Mouse (Mus musculus): ENCODE data around the gene Scd3. TPM values are rescaled to one million over a fixed set of nuclear protein-coding genes. Genes with fewer than 3 reads are reported as not detected.
A peak's percentile ranks its signal among the peaks of the same experiment; 100 is the strongest.

Gene Scd3
- polyA plus RNA-seq, 1 experiment from 2014 or later = 0.59 TPM

DNA sequence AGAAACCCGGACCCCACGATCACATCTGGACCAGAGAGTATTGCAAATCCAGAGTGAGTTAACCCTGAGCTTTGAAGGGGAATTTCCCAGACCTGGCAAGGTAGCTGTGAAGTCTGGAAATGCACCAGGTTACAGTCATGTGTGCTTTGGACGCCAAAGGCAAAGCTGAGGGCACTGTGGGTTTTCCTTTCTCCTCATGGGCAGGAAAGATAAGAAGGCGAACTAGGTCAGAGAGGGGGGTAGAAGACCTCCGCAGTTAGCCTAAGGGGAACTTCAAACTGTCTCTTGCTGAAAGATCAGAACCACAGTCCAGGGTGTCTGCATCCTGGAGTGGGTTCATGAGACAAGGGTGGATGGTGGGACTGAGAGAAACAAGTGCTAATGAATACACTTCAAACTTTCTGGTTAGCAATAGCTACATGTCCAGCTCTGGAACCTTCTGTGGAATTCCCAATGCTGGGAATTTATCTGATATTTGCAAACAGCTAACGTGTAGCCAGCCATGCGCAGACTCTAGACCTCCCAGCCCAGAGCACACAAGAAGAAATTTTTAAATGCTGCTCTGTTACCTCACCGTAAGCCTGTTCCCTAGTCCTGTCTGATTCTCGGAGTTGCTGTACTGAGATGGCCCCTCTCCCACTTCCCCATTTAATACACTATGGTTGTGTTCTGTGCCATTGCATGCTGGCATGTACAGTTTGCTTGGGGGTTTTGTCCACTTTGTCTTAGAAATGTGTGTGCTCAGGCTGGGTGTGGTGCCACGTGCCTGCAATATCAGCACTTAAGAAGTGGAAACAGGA, 5.8 kb upstream of the Scd3 start:
- 83% methylated on average over 10 of the region's 10 CpGs for WGBS
- ATAC-seq (ENCODE audit: insufficient read depth, low FRiP score, low read depth) = no peak
- no peaks in the 10 kb centered on the region for H3K27me3 ChIP-seq (replicated peaks)

DNA sequence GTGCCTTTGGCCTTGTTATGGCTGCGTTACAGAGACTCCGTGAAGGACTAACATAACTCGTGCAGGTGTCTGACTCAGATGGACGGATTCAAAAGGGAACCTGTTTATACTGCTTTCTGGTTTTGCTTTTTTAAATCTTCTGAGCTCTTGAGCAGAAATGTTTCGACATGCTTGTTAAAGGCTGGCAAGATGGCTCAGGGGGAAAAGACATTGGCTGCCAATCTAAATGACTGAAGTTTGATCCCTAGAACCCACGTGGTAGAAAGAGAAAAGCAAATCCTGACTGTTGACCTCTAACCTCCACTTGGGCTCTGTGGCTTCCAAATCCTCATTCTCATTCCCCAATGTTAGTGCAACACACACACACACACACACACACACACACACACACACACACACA, 4.6 kb upstream of the Scd3 start:
- no peaks in the 10 kb centered on the region for H3K27me3 ChIP-seq (replicated peaks)
- H3K9ac ChIP-seq = no peak overlapping the region
- no peak overlapping the region for H3K27ac ChIP-seq
- ATAC-seq (ENCODE audit: insufficient read depth, low FRiP score, low read depth) = no peak
- no peak overlapping the region for H3K4me3 ChIP-seq (replicated peaks)
- 85% methylated on average over 6 of the region's 6 CpGs for WGBS
- H3K9me3 ChIP-seq = no peaks in the 10 kb centered on the region
- H3K4me2 ChIP-seq = no peak overlapping the region
- no peaks in the 10 kb centered on the region for H3K36me3 ChIP-seq
- H3K4me1 ChIP-seq = no peaks in the 10 kb centered on the region

More for the DNA sequence above, 5.8 kb upstream of the Scd3 start:
- Histone ChIP-seq H3K27ac (no peak overlapping the region), H3K36me3 (no peaks in the 10 kb centered on the region), H3K9me3 (no peaks in the 10 kb centered on the region), H3K4me1 (no peaks in the 10 kb centered on the region), H3K4me2 (no peak overlapping the region), H3K9ac (no peak overlapping the region), H3K4me3 (replicated peaks) (no peak overlapping the region)

DNA sequence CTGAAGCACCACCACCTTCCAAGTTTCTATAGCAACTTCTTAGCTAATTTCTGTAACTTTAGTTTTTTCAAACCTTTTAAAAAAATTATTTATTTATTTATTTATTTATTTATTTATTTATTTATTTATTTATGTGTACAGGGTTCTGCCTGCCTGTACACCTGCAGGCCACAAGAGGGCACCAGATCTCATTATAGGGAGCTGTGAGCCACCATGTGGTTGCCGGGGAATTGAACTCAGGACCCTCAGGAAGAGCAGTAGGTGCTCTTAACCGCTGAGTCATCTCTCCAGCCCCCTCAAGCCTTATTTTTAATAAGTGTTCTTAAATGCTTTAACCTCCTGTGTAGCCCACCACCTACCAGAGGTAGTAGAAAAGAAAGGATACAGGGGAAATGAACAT, 4.1 kb upstream of the Scd3 start:
- Histone ChIP-seq H3K4me2 (no peak overlapping the region), H3K4me1 (no peaks in the 10 kb centered on the region), H3K27ac (no peak overlapping the region), H3K9ac (no peak overlapping the region), H3K4me3 (replicated peaks) (no peak overlapping the region), H3K27me3 (replicated peaks) (no peaks in the 10 kb centered on the region), H3K36me3 (no peaks in the 10 kb centered on the region), H3K9me3 (no peaks in the 10 kb centered on the region)
- WGBS = 81% methylated on average over 2 of the region's 2 CpGs
- no peak for ATAC-seq (ENCODE audit: insufficient read depth, low FRiP score, low read depth)

DNA sequence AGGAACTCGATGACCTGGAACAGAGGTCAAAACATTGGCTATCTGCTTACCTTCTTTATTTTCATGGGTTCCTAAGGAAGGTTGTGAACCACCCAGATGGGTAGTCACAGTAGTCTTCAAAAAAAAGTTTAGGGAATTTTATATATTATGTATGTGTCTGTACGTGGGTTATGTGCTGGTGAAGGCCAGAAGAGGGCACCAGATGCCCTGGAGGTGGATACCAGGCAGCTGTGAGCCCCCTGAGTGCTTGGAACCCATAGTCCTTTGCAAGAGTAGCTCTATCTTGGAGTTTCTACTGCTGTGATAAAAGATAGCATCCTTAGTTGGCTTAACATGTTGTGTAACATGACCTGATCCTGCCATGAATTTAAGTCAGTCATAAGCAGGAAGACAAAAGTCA, 4.0 kb downstream of the Scd3 start:
- H3K4me3 ChIP-seq (replicated peaks) = no peak overlapping the region
- H3K27ac ChIP-seq = no peak overlapping the region
- no peaks in the 10 kb centered on the region for H3K27me3 ChIP-seq (replicated peaks)
- H3K9me3 ChIP-seq = no peaks in the 10 kb centered on the region
- ATAC-seq (ENCODE audit: insufficient read depth, low FRiP score, low read depth) = no peak
- H3K4me2 ChIP-seq = no peak overlapping the region
- no peak overlapping the region for H3K9ac ChIP-seq
- 66% methylated on average over 2 of the region's 2 CpGs for WGBS
- no peaks in the 10 kb centered on the region for H3K4me1 ChIP-seq
- H3K36me3 ChIP-seq = no peaks in the 10 kb centered on the region

DNA sequence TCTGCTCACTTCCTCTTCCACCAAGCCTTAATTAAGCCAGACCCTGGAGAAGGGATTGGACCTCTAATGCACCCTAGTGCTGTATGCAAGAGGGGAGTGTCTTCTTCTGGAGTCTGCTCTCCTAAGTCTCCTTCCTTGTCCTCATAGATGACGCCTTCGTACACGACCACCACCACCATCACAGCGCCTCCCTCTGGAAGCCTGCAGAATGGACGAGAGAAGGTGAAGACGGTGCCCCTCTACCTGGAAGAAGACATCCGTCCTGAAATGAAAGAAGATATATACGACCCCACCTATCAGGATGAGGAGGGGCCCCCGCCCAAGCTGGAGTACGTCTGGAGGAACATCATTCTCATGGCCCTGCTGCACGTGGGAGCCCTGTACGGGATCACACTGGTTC, 12.2 kb downstream of the Scd3 start:
- Histone ChIP-seq H3K27ac (no peak overlapping the region), H3K4me3 (replicated peaks) (no peak overlapping the region), H3K4me2 (no peak overlapping the region), H3K9me3 (no peaks in the 10 kb centered on the region), H3K4me1 (no peaks in the 10 kb centered on the region), H3K36me3 (no peaks in the 10 kb centered on the region), H3K9ac (no peak overlapping the region), H3K27me3 (replicated peaks) (no peaks in the 10 kb centered on the region)
- 66% methylated on average over 12 of the region's 12 CpGs for WGBS
- no peak for ATAC-seq (ENCODE audit: insufficient read depth, low FRiP score, low read depth)

DNA sequence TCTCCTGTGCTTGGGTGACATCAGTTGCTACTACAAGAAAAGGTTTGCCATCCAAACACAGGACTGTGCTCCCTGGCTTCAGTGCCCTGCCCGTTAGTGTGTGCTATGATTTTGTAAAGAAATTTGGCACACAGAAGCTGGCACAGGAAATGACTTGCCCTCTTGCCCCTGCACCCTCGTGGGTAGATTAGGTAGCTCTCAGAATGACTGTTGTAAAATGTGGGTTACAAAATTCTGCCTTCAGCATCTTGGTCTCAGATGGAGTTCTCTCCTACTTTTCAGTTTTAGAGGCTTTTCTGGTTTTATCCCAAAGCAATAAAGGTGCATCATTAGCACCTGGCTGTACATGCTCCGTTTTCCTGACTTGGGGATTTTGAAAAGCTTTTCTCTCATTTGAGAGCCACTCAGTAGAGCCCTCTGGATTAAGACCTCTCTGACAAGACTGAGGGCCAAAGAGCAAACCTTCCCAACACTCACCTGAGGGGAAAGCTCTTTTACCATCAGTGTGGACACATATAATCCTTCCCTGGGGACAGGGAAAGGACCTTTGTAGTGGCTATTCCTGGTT, 15.0 kb downstream of the Scd3 start:
- Histone ChIP-seq H3K4me1 (no peaks in the 10 kb centered on the region), H3K9ac (no peak overlapping the region), H3K27me3 (replicated peaks) (no peaks in the 10 kb centered on the region), H3K27ac (no peak overlapping the region), H3K9me3 (no peaks in the 10 kb centered on the region), H3K36me3 (no peaks in the 10 kb centered on the region), H3K4me2 (no peak overlapping the region), H3K4me3 (replicated peaks) (no peak overlapping the region)
- 53% methylated on average over 3 of the region's 3 CpGs for WGBS
- no peak for ATAC-seq (ENCODE audit: insufficient read depth, low FRiP score, low read depth)

DNA sequence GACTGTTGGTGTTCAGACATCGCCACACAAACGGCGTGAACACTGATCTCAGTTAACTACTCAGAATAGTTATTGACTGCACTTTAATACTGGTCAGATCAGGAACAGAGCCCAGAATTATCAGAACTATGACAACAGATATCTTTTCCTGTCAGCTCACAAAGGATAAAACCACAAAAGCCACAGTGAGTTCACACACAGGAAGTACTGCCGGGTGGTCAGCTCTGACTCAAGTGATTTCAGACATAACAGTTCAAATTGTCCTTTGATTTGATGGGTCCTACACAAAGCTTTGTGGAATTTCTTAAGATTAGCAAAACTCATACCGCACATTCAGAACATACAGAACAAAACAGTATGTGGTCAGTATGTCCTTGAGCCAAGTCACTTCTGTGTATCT, 22.7 kb downstream of the Scd3 start:
- H3K9ac ChIP-seq = no peak overlapping the region
- ATAC-seq (ENCODE audit: insufficient read depth, low FRiP score, low read depth) = no peak
- H3K9me3 ChIP-seq = no peaks in the 10 kb centered on the region
- no peaks in the 10 kb centered on the region for H3K4me1 ChIP-seq
- H3K27me3 ChIP-seq (replicated peaks) = no peaks in the 10 kb centered on the region
- no peak overlapping the region for H3K4me2 ChIP-seq
- H3K4me3 ChIP-seq (replicated peaks) = no peak overlapping the region
- H3K27ac ChIP-seq = no peak overlapping the region
- WGBS = 84% methylated on average over 5 of the region's 5 CpGs
- H3K36me3 ChIP-seq = no peaks in the 10 kb centered on the region

DNA sequence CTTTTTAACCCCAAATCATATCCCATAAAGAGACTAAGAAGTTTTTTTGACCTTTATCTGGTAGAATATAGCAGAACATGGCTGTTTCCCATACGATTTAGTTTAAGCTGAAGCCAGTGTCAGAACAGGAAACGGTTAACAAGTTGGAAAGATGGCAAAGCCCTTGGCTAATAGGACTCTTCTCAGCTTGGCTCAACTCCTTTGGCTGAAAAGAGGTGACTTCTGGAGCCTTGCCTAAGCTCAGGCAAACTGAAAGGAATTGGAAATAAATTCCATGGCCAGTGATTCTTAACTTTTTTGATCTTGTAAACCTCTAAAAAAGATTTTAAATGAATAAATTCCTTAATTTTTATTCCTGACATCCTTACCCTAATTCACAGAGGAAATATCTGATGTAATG, 26.7 kb downstream of the Scd3 start:
- H3K27ac ChIP-seq = no peak overlapping the region
- H3K27me3 ChIP-seq (replicated peaks) = no peaks in the 10 kb centered on the region
- H3K4me2 ChIP-seq = no peak overlapping the region
- no peak for ATAC-seq (ENCODE audit: insufficient read depth, low FRiP score, low read depth)
- H3K4me1 ChIP-seq = no peaks in the 10 kb centered on the region
- H3K9ac ChIP-seq = no peak overlapping the region
- H3K36me3 ChIP-seq = no peaks in the 10 kb centered on the region
- WGBS = 65% methylated on average over 2 of the region's 2 CpGs
- H3K4me3 ChIP-seq (replicated peaks) = no peak overlapping the region
- H3K9me3 ChIP-seq = no peaks in the 10 kb centered on the region

DNA sequence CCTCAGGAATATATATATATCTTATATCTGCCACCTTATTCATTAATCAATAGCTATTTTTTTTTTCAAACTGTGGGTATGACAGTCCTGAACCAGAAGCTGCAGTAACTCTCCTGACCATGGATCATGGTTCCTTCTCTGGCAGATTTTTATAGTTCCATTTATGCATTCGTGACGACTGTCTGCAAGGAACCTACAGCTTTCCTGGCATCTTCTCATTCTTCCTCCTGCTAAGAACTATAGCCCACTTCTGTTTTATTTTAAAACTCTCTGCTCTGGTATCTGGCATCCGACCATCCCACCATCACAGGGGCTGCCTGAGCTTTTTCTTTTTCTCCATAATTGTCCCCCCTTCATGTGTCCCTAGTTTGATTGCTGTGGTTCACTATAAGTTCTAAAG, 27.1 kb downstream of the Scd3 start:
- Histone ChIP-seq H3K27me3 (replicated peaks) (no peaks in the 10 kb centered on the region), H3K4me3 (replicated peaks) (no peak overlapping the region), H3K36me3 (no peaks in the 10 kb centered on the region), H3K9ac (no peak overlapping the region), H3K9me3 (no peaks in the 10 kb centered on the region), H3K27ac (no peak overlapping the region), H3K4me2 (no peak overlapping the region), H3K4me1 (no peaks in the 10 kb centered on the region)
- ATAC-seq (ENCODE audit: insufficient read depth, low FRiP score, low read depth) = no peak
- WGBS = 73% methylated on average over 3 of the region's 3 CpGs

DNA sequence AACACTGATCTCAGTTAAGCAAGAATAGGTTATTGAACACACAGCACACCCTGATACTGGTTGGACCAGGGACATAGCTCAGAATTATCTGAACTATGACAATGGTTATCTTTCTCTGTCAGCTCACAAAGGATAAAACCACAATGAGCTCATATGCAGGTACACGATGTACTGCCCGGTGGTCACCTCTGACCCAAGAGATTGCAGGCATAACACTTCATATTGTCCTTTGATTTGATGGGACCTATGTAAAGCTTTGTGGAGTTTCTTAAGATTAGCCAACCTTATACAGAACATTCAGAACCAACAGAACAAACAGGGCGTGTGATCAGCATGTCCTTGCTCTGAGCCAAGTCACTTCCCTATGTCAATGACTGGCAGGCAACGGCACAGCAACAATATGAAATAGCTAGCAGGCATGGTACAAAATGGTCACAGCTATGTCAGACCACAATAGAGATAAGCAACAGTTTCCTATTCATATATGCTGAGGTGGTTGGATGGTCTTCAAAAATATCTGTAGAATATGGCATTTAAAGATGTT, 28.6 kb downstream of the Scd3 start:
- Histone ChIP-seq H3K27ac (no peak overlapping the region), H3K9ac (no peak overlapping the region), H3K9me3 (no peaks in the 10 kb centered on the region), H3K27me3 (replicated peaks) (no peaks in the 10 kb centered on the region), H3K4me1 (no peaks in the 10 kb centered on the region), H3K36me3 (no peaks in the 10 kb centered on the region), H3K4me3 (replicated peaks) (no peak overlapping the region), H3K4me2 (no peak overlapping the region)
- no peak for ATAC-seq (ENCODE audit: insufficient read depth, low FRiP score, low read depth)
- 79% methylated on average over 4 of the region's 4 CpGs for WGBS

DNA sequence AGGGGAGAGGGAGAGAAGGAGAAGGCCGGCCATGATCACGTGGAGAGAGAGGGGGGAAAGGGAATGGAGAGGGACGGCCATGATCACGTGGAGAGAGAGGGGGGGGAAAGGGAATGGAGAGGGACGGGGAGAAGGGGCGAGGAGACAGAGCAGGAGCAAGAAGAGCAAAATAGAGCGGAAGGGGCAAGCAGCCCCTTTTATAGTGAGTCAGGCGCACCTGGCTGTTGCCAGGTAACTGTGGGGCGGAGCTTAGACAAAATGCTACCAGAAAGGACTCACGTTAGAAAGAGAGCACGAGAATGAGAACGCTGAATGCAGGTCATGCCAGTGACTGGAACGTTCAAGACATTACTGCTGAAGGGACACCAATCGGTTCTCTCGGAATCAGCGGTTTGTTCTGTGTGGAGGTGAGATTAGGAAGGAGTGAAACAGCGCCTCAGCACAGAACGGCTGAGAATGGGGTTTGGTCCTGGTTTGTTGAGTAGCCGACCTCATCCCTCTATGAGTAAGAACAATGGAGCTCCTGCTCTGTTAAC, 34.5 kb downstream of the Scd3 start:
- peak overlapping the region; percentile 24 for H3K4me3 ChIP-seq (replicated peaks)
- H3K4me2 ChIP-seq = peak overlapping the region; percentile 59
- H3K27me3 ChIP-seq (replicated peaks) = no peaks in the 10 kb centered on the region
- H3K9me3 ChIP-seq = no peaks in the 10 kb centered on the region
- WGBS = 8% methylated on average over 19 of the region's 19 CpGs
- no peak for ATAC-seq (ENCODE audit: insufficient read depth, low FRiP score, low read depth)
- no peak overlapping the region for H3K9ac ChIP-seq
- no peaks in the 10 kb centered on the region for H3K4me1 ChIP-seq
- no peak overlapping the region for H3K27ac ChIP-seq
- no peaks in the 10 kb centered on the region for H3K36me3 ChIP-seq

DNA sequence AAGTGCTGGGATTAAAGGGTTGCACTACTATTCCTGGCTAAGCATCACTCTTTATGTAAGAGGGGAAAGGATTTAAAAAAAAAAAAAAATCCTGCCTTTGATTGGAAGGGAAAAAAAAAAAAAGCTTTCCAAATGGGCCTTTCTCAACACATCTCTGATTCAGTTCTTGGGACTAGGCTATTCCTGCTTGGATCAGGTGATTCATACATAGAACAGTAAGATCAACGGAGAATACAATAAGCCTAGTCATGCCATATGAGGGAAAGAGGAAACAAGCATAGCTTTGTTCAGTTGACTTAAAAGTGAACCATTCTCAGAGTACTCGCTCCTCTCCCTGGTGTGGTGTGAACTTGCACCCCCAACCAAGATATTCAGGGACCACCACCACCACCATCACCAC, 35.8 kb downstream of the Scd3 start:
- no peak overlapping the region for H3K9ac ChIP-seq
- H3K4me1 ChIP-seq = no peaks in the 10 kb centered on the region
- no peak overlapping the region for H3K4me2 ChIP-seq
- no peaks in the 10 kb centered on the region for H3K36me3 ChIP-seq
- 75% methylated on average over 2 of the region's 2 CpGs for WGBS
- H3K4me3 ChIP-seq (replicated peaks) = no peak overlapping the region
- ATAC-seq (ENCODE audit: insufficient read depth, low FRiP score, low read depth) = no peak
- H3K27ac ChIP-seq = no peak overlapping the region
- H3K27me3 ChIP-seq (replicated peaks) = no peaks in the 10 kb centered on the region
- no peaks in the 10 kb centered on the region for H3K9me3 ChIP-seq
